Mouse (Mus musculus) macrophage (primary cell): ENCODE data around the gene Sh3bp1. TPM values are rescaled to one million over a fixed set of nuclear protein-coding genes. Genes with fewer than 3 reads are reported as not detected.

Source experiments
- H3K27ac ChIP-seq: fragments of 350-480 bp; formaldehyde crosslinking; 2 replicates; pipeline ENCODE4 v1.9.0; 2021
- H3K36me3 ChIP-seq: fragments of 350-480 bp; formaldehyde crosslinking; 2 replicates; pipeline ENCODE4 v1.9.0; 2021; ENCODE audit errors: inconsistent target
- H3K4me3 ChIP-seq: fragments of 350-480 bp; formaldehyde crosslinking; 2 replicates; pipeline ENCODE4 v1.9.0; 2021; ENCODE audit errors: inconsistent target
- H3K79me2 ChIP-seq: fragments of 350-480 bp; formaldehyde crosslinking; 2 replicates; pipeline ENCODE4 v1.9.0; 2021; ENCODE audit errors: inconsistent target
- WGBS: methylation state at CpG from one replicate; pipeline ENCODE4 v1.1.7; 2026; ENCODE audit warnings: inconsistent platforms; ENCODE audit not compliant: missing documents; 5-methylcytosine and 5-hydroxymethylcytosine counted together
- polyA plus RNA-seq: library from polyadenylated mRNA; stranded (reverse); fragments of 250-400 nt; gene quantifications from 3 replicates; pipeline ENCODE4 v1.2.4, GENCODE M21; 2018; ENCODE audit warnings: inconsistent platforms

The Sh3bp1 gene
- polyA plus RNA-seq, 1 experiment from 2014 or later, result 70.9 TPM

DNA sequence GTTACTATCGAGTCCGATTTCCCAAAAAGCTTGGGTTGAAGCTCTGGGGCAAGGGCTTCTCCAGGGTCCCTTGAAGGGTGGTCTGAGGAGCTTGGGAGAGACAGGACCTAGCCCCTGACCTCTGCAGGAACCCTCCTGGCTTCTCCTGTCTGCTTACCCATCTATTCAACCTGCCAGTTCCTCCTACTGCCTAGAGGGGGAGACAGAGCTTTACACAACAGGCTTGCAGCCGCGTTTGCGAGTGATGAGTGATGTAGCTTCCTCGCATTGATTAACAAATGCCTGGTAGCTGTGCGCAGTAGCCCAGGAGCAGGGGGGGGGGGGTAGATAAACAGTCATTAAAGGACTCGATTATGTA, 16.1 kb downstream of the Sh3bp1 start:
- no peak overlapping the region for H3K27ac ChIP-seq
- no peaks in the 10 kb centered on the region for H3K79me2 ChIP-seq
- H3K36me3 ChIP-seq, result peaks cover 14% of the 10 kb centered on the region
- 13% methylated on average over 8 of the region's 8 CpGs for WGBS
- H3K4me3 ChIP-seq, result no peak overlapping the region

DNA sequence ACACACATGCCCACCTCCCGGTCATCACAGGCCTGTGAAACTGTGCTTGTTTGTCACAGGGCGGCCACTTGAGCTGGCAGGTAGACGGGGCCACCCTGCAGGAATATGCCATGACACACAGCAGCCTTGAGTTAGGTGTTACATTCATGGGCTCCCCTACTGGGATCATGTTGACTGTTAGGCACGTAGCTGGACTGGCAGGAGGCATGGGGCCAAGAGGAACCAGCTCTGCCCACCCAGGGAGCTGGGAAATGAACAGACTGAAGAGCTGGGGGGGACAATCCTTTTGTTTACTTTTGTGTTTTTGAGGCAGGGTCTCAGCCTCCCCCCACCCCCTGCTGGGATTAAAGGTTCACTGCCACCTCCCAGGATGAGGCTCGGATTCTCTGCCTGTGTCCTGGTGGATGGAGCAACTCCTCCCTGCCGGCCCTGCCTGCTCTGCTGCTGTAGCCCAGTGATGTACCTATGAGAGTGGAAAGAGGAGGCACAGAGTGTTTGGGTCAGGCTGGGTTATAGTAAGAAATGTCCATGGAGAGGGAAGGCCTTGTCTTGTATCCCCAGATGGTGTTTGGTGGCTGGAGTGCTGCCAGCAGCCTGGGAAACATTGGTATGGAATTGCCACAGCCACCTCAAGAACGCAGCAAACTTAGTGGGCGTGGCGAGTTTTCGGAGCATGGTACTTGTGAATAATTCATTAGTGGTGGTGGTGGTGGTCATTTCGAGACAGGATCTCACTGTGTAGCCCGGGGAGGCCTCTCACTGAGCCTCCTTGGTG, 16.7 kb downstream of the Sh3bp1 start:
- H3K36me3 ChIP-seq, result peaks cover 9% of the 10 kb centered on the region
- WGBS, result 88% methylated on average over 12 of the region's 12 CpGs
- no peak overlapping the region for H3K27ac ChIP-seq
- no peak overlapping the region for H3K4me3 ChIP-seq
- H3K79me2 ChIP-seq, result no peaks in the 10 kb centered on the region

GRCm38 (mm10) chr15:78918126-78918525, 18.6 kb downstream of the Sh3bp1 start:
- H3K79me2 ChIP-seq, result no peaks in the 10 kb centered on the region
- H3K27ac ChIP-seq, result no peak overlapping the region

GRCm38 (mm10) chr15:78919914-78920313, 20.3 kb downstream of the Sh3bp1 start:
- Histone ChIP-seq H3K79me2 (no peaks in the 10 kb centered on the region), H3K27ac (no peak overlapping the region), H3K36me3 (no peaks in the 10 kb centered on the region), H3K4me3 (no peak overlapping the region)
- WGBS, result 88% methylated on average over 12 of the region's 12 CpGs

More at GRCm38 (mm10) chr15:78918126-78918525, 18.6 kb downstream of the Sh3bp1 start:
- H3K36me3 ChIP-seq, result no peaks in the 10 kb centered on the region
- no peak overlapping the region for H3K4me3 ChIP-seq
- 93% methylated on average over 23 of the region's 23 CpGs for WGBS

DNA sequence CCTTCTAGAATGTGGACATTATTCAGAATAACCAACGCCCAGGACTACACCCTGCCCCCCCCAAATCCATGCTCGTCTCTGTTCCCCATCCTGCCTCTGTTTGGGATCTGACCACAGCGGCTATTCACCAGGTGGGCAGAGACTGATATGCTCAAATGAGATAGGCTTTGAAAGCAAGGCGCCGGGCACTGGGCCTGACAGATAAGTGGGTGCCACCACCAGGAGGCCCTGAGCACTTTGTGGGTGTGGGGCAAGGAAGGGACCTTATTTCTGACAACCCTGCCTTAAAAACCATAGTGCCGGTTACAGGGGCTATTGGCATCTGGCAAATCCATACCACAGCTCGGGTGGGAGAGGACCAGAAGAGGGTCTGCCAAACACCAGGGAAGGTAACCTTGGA, 23.1 kb downstream of the Sh3bp1 start:
- Histone ChIP-seq H3K27ac (no peak overlapping the region), H3K79me2 (peaks cover 15% of the 10 kb centered on the region), H3K4me3 (no peak overlapping the region), H3K36me3 (no peaks in the 10 kb centered on the region)
- 72% methylated on average over 7 of the region's 7 CpGs for WGBS

GRCm38 (mm10) chr15:78923585-78923984, 24.0 kb downstream of the Sh3bp1 start:
- no peak overlapping the region for H3K27ac ChIP-seq
- H3K4me3 ChIP-seq, result no peak overlapping the region
- WGBS, result 34% methylated on average over 5 of the region's 6 CpGs
- peaks cover 19% of the 10 kb centered on the region for H3K79me2 ChIP-seq
- no peaks in the 10 kb centered on the region for H3K36me3 ChIP-seq

DNA sequence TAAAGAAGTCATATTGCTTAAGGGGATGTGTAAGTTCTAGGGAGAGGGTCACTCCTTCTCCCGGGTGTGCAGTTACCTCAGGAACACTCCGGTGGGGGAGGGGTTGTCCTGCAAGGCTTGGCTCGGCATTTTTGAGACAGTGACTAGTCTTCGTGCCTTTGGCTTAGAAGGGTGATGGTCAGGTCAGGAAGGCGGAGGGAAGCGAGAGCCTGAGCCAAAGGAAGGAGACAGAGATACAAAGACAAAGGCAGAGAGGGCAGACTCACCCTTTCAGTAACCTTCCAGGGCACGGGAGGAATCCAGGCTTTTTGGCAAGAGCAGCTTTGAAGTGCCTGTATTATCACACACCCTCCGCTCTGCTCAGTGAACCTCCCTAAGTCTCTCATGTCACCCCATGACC, 25.6 kb downstream of the Sh3bp1 start:
- Histone ChIP-seq H3K36me3 (peaks cover 10% of the 10 kb centered on the region; the same call in 1 of the 2 replicates), H3K4me3 (no peak overlapping the region), H3K79me2 (peaks cover 20% of the 10 kb centered on the region), H3K27ac (no peak overlapping the region)
- WGBS, result 87% methylated on average over 8 of the region's 8 CpGs

DNA sequence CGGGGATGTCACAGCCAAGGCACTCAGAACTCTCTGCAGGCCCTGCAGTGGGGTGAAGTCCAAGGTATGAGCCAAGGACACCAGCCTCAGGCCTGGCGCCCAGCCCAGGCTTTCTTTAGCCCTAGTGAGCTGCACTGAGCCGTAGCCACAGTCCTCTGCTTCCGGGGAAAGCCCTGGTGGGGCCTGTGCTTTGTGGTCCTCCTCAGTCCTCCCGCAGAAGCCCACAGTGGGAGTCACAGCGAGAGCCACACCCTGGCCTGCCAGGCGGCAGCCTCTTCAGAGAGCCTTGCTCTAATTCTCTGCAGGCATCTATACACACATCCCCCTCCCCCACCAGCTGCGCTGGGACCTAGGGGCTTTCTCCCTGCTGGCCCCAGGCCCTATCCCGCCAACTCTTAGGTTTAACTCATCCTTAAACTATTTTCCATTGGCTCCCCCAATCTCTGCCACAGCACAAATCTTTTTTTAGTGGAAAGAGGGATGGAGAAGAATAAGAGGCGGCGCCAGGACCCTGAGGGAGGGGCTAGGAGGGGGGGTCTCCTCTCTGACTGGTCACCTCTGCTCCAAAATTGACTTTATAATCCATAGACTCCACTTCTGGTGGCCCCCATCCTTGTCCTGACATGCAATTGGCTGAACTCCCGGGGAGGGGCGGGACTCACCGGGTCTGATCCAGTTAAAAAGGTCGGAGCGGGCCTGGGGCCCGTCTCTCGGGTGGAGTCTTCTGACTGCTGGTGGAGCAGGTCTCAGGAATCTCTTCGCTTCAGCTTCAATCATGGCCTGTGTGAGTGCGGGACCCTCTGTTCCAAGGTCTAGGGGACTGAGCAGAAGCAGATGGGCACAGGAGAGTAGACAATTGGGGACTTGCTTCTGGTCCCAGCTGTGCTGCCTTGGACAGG, 26.7 kb downstream of the Sh3bp1 start, which contains the start of gene Lgals1:
Gene Lgals1 (plus strand): TSS at position 705 of the 899 bp plus-strand sequence.
- Histone ChIP-seq H3K4me3 (peak within 1 kb of the TSS; percentile 88), H3K36me3 (peaks cover 13% of the 10 kb centered on the region; the same call in 1 of the 2 replicates), H3K27ac (peak within 1 kb of the TSS; percentile 96), H3K79me2 (peaks cover 20% of the 10 kb centered on the region)
- 11% methylated on average over 20 of the region's 20 CpGs for WGBS

DNA sequence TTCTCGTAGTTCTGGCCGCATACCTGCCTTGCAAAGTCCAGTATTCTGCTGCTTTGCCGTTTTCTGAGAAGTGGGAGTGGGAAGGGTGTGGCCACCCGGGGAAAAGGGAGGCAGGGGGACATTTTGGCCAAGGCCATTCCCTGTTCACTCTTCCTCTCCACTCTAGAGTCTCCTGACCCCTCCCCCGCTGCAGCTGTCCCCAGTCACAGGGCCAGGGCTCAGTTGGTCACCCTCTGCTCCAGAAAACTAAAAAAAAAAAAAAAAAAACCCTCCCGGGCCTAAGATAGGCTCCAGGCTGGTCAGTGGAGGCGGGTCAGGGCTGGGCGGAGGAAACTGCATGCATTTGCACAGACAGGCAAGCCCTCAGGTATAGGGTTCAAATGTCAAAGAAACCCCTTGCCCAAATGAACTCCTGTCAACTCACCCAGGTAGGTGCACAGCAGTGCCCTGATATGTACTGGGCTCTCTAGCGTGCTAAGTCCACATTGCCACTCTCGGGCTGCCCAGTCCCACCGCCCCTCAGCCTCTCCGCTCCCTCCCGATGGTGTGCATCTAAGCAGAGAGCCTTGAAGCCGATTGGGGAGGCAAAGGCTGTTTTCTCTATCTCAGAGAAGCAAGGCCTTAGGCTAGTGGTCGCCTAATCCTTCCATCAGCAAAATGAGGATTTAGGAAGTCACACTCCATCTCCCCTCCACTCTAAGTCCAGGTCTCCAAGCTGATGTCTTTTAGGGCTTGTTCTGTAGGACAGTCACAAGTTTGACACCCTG, 27.6 kb downstream of the Sh3bp1 start:
- Histone ChIP-seq H3K36me3 (peaks cover 13% of the 10 kb centered on the region; the same call in 1 of the 2 replicates), H3K27ac (peak overlapping the region; percentile 96), H3K79me2 (peaks cover 20% of the 10 kb centered on the region), H3K4me3 (peak overlapping the region; percentile 88)
- 15% methylated on average over 15 of the region's 15 CpGs for WGBS

- Histone ChIP-seq H3K27ac (peak overlapping the region; percentile 96), H3K79me2 (peaks cover 20% of the 10 kb centered on the region), H3K36me3 (peaks cover 13% of the 10 kb centered on the region; the same call in 1 of the 2 replicates), H3K4me3 (peak overlapping the region; percentile 88)
- 1% methylated on average over 34 of the region's 35 CpGs for WGBS
Observed at GRCm38 (mm10) chr15:78927788-78928457, 28.4 kb downstream of the Sh3bp1 start.

GRCm38 (mm10) chr15:78928539-78928938, 29.0 kb downstream of the Sh3bp1 start:
- peak overlapping the region; percentile 8; the same call in 1 of the 2 replicates for H3K4me3 ChIP-seq

DNA sequence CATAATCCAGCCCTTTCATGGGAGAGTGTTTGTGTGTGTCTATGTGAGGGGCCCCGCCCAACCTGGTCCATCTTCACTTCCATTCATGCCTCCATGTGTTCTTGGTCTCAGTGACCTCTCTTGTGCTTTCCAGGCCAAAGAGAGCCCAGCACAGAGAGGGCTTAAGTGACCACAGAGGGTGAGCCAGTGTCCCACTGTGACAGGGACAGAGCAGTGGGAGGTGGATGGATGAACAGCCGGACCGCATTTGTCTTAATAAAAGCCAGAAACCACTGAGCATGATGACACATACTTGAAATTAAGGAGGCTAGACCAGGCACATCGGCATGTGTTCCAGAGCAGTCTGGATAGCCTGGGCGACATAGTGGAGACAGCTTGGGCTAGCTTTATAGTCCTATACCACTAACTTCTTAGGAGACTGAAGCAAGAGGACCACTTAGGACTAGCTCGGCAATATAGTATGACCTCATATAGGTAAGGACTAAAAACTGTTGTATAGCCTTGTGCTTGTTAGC, 30.7 kb downstream of the Sh3bp1 start:
- Histone ChIP-seq H3K27ac (no peak overlapping the region), H3K4me3 (no peak overlapping the region), H3K79me2 (peaks cover 22% of the 10 kb centered on the region), H3K36me3 (peaks cover 13% of the 10 kb centered on the region; the same call in 1 of the 2 replicates)
- 97% methylated on average over 6 of the region's 6 CpGs for WGBS

More at GRCm38 (mm10) chr15:78928539-78928938, 29.0 kb downstream of the Sh3bp1 start:
- 60% methylated on average over 6 of the region's 8 CpGs for WGBS
- Histone ChIP-seq H3K27ac (peak overlapping the region; percentile 82), H3K36me3 (peaks cover 13% of the 10 kb centered on the region; the same call in 1 of the 2 replicates), H3K79me2 (peaks cover 20% of the 10 kb centered on the region)

- no peak overlapping the region for H3K27ac ChIP-seq
Observed at GRCm38 (mm10) chr15:78930801-78931426, 31.3 kb downstream of the Sh3bp1 start.

More at GRCm38 (mm10) chr15:78930801-78931426, 31.3 kb downstream of the Sh3bp1 start:
- 92% methylated on average over 7 of the region's 7 CpGs for WGBS
- Histone ChIP-seq H3K79me2 (peaks cover 29% of the 10 kb centered on the region), H3K36me3 (peaks cover 13% of the 10 kb centered on the region; the same call in 1 of the 2 replicates), H3K4me3 (no peak overlapping the region)
